Mouse (Mus musculus) stomach, postnatal 0 days (tissue): ENCODE results near the gene Tcirg1. TPM values are rescaled to one million over a fixed set of nuclear protein-coding genes. Genes with fewer than 3 reads are reported as not detected.

Experiments
- ATAC-seq: fragments of 200-750 bp; cut with Nextera tagmentation; 2 replicates; pipeline ENCODE4 v1.8.0; 2017; ENCODE audit not compliant: low FRiP score, low TSS enrichment
- DNase-seq: peaks from one replicate; pipeline ENCODE4 v3.0.0-alpha.2; 2016; ENCODE audit warnings: low spot score
- H3K27ac ChIP-seq: fragments of 300-500 bp; sonication (generic); replicated peaks from 2 replicates; pipeline ENCODE4 v1.5.1; 2014; ENCODE audit warnings: mild to moderate bottlenecking, control low read depth
- H3K27me3 ChIP-seq: fragments of 300-500 bp; sonication (generic); 2 replicates; pipeline ENCODE4 v1.6.1; 2014; ENCODE audit warnings: low read length; ENCODE audit not compliant: control insufficient read depth, insufficient read depth
- H3K36me3 ChIP-seq: fragments of 300-500 bp; sonication (generic); 2 replicates; pipeline ENCODE4 v1.6.1; 2014; ENCODE audit warnings: low read length, mixed read lengths; ENCODE audit not compliant: control insufficient read depth, insufficient read depth
- H3K4me1 ChIP-seq: fragments of 300-500 bp; sonication (generic); replicated peaks from 2 replicates; pipeline ENCODE4 v1.6.1; 2014; ENCODE audit warnings: antibody characterized with exemption; ENCODE audit not compliant: control insufficient read depth, insufficient read depth
- H3K4me2 ChIP-seq: fragments of 300-500 bp; sonication (generic); replicated peaks from 2 replicates; pipeline ENCODE4 v1.6.1; 2014; ENCODE audit warnings: low read depth, mild to moderate bottlenecking, control low read depth, moderate library complexity
- H3K4me3 ChIP-seq: fragments of 300-500 bp; sonication (generic); 2 replicates; pipeline ENCODE4 v1.5.1; 2014; ENCODE audit warnings: low read depth, low read length, control low read depth
- H3K9ac ChIP-seq: fragments of 300-500 bp; sonication (generic); 2 replicates; pipeline ENCODE4 v1.6.1; 2014; ENCODE audit warnings: mild to moderate bottlenecking, low read length, control low read depth, mixed read lengths
- H3K9me3 ChIP-seq: fragments of 300-500 bp; sonication (generic); 2 replicates; pipeline ENCODE4 v1.6.1; 2016; ENCODE audit warnings: low read length; ENCODE audit not compliant: control insufficient read depth
- CTCF ChIP-seq: IDR thresholded peaks from 2 replicates; pipeline ENCODE4 v1.5.1; 2016; ENCODE audit warnings: antibody characterized with exemption, low read depth, mild to moderate bottlenecking, moderate library complexity
- EP300 ChIP-seq: optimal IDR thresholded peaks from 2 replicates; pipeline ENCODE3; 2016; ENCODE audit warnings: antibody characterized with exemption
- WGBS: fragments of 180-500 bp; shearing (Covaris S2); extraction: QIAGEN DNeasy Blood & Tissue Kit; methylation state at CpG from one replicate; pipeline ENCODE4 v1.1.7; 2014; 5-methylcytosine and 5-hydroxymethylcytosine counted together
- polyA plus RNA-seq: library from polyadenylated mRNA; unstranded; fragments of >200 nt; fragmentation: Nextera tagmentation; extraction: Ambion mirVana; gene quantifications from 2 replicates; pipeline ENCODE4 v1.2.1, GENCODE M21; 2015

Tcirg1 gene
- polyA plus RNA-seq: 17.4 and 21.8 TPM in 2 replicates

GRCm38 (mm10) chr19:3906795-3907786 is at the start of gene Tcirg1:
TSS of gene Tcirg1 (minus strand) at chr19:3907133.
- DNase-seq (peak; percentile 86), ATAC-seq (peak; percentile 83)
- no peaks in the 10 kb centered on the region for H3K9me3 ChIP-seq
- peaks cover 27% of the 10 kb centered on the region for H3K36me3 ChIP-seq
- 2% methylated on average over 36 of the region's 36 CpGs for WGBS
- H3K4me1 ChIP-seq: peaks cover 14% of the 10 kb centered on the region; the same call in 1 of the 2 replicates
- peak within 1 kb of the TSS; percentile 75 for H3K27ac ChIP-seq
- TF ChIP-seq CTCF (no peak), EP300 (no peak)
- no peaks in the 10 kb centered on the region for H3K27me3 ChIP-seq
- H3K9ac ChIP-seq: peak within 1 kb of the TSS; percentile 74
- peak within 1 kb of the TSS; percentile 64 for H3K4me3 ChIP-seq
- H3K4me2 ChIP-seq: peak within 1 kb of the TSS; percentile 81

GRCm38 (mm10) chr19:3955804-3956203 is 48.9 kb upstream of the Tcirg1 start:
- Histone ChIP-seq H3K4me2 (no peak overlapping the region), H3K36me3 (no peaks in the 10 kb centered on the region), H3K4me3 (no peak overlapping the region), H3K27me3 (no peaks in the 10 kb centered on the region), H3K27ac (no peak overlapping the region), H3K4me1 (no peaks in the 10 kb centered on the region), H3K9ac (no peak overlapping the region), H3K9me3 (no peaks in the 10 kb centered on the region)
- WGBS: 37% methylated on average over 4 of the region's 4 CpGs
- ATAC-seq (0 out of 2 replicates have a peak, but pooled peaks have one; percentile 25), DNase-seq (no peak)
- no peak for TF ChIP-seq EP300
- no peak for TF ChIP-seq CTCF

GRCm38 (mm10) chr19:3955033-3955432 is 48.1 kb upstream of the Tcirg1 start:
- no peak overlapping the region for H3K4me3 ChIP-seq
- H3K36me3 ChIP-seq: no peaks in the 10 kb centered on the region
- H3K27me3 ChIP-seq: no peaks in the 10 kb centered on the region
- H3K4me2 ChIP-seq: no peak overlapping the region
- H3K9ac ChIP-seq: no peak overlapping the region
- 54% methylated on average over 3 of the region's 3 CpGs for WGBS
- H3K9me3 ChIP-seq: no peaks in the 10 kb centered on the region
- DNase-seq: no peak
- TF ChIP-seq EP300 (no peak), CTCF (no peak)
- no peaks in the 10 kb centered on the region for H3K4me1 ChIP-seq
- H3K27ac ChIP-seq: no peak overlapping the region
- no peak for ATAC-seq

GRCm38 (mm10) chr19:3952099-3952498 is 45.2 kb upstream of the Tcirg1 start:
- H3K4me1 ChIP-seq: no peaks in the 10 kb centered on the region

GRCm38 (mm10) chr19:3951461-3951860 is 44.5 kb upstream of the Tcirg1 start:
- Histone ChIP-seq H3K27ac (no peak overlapping the region), H3K4me1 (no peaks in the 10 kb centered on the region), H3K9ac (no peak overlapping the region), H3K27me3 (no peaks in the 10 kb centered on the region), H3K9me3 (no peaks in the 10 kb centered on the region), H3K4me3 (no peak overlapping the region), H3K4me2 (no peak overlapping the region), H3K36me3 (no peaks in the 10 kb centered on the region)
- TF ChIP-seq CTCF (no peak), EP300 (no peak)
- no peak for DNase-seq
- no peak for ATAC-seq

More at GRCm38 (mm10) chr19:3952099-3952498, 45.2 kb upstream of the Tcirg1 start:
- no peak for ATAC-seq
- Histone ChIP-seq H3K27me3 (no peaks in the 10 kb centered on the region), H3K36me3 (no peaks in the 10 kb centered on the region), H3K9ac (no peak overlapping the region), H3K9me3 (no peaks in the 10 kb centered on the region), H3K4me3 (no peak overlapping the region), H3K27ac (no peak overlapping the region), H3K4me2 (no peak overlapping the region)
- no peak for TF ChIP-seq CTCF
- TF ChIP-seq EP300: no peak
- WGBS: 16% methylated on average over 1 of the region's 1 CpGs
- DNase-seq: no peak

- H3K9ac ChIP-seq: no peak overlapping the region
- TF ChIP-seq EP300 (no peak), CTCF (no peak)
- H3K9me3 ChIP-seq: no peaks in the 10 kb centered on the region
- no peaks in the 10 kb centered on the region for H3K36me3 ChIP-seq
- ATAC-seq (no peak), DNase-seq (no peak)
- WGBS: 72% methylated on average over 3 of the region's 3 CpGs
- H3K4me3 ChIP-seq: no peak overlapping the region
- H3K27me3 ChIP-seq: no peaks in the 10 kb centered on the region
- H3K4me2 ChIP-seq: no peak overlapping the region
- no peak overlapping the region for H3K27ac ChIP-seq
- no peaks in the 10 kb centered on the region for H3K4me1 ChIP-seq
Observed at GRCm38 (mm10) chr19:3950331-3950730, 43.4 kb upstream of the Tcirg1 start.
